Mouse (Mus musculus) erythroblast, embryonic 14.5 days (primary cell): ENCODE results near the gene Akp3.

Source experiments
- GATA1 ChIP-seq: IDR thresholded peaks from 2 replicates; pipeline ENCODE4 v1.6.1; 2012; ENCODE audit warnings: low read length, inconsistent platforms, mixed read lengths
- TAL1 ChIP-seq: IDR thresholded peaks from 3 replicates; pipeline ENCODE4 v1.6.1; 2012; ENCODE audit warnings: low read length, inconsistent platforms, mixed read lengths

GRCm38 (mm10) chr1:87172316-87172715 lies 47.5 kb downstream of the Akp3 start:
- TF ChIP-seq GATA1 (no peak), TAL1 (no peak)
